Mouse (Mus musculus): ENCODE data around the gene Slfn5. TPM values are rescaled to one million over a fixed set of nuclear protein-coding genes. Genes with fewer than 3 reads are reported as not detected.
"Not testable (repeated sequence)": the region's sequence is repeated elsewhere in the genome, so short reads cannot be mapped to it uniquely, and the experiment has no call there.

The Slfn5 gene
- polyA plus RNA-seq, 1 experiment = 0.01 TPM

GRCm38 (mm10) chr11:82959613-82960012 is 8.5 kb downstream of the Slfn5 start:
- no peaks in the 10 kb centered on the region; the same call in 1 of the 2 replicates for H3K4me1 ChIP-seq (ENCODE audit: control insufficient read depth)
- TF ChIP-seq GATA1 (IDR thresholded peaks at IDR 0.05; ENCODE audit: low read length) (no peak), TAL1 (IDR thresholded peaks at IDR 0.05; ENCODE audit: low read length) (no peak)
- no peaks in the 10 kb centered on the region for H3K36me3 ChIP-seq (ENCODE audit: control insufficient read depth)
- H3K27me3 ChIP-seq (ENCODE audit: control insufficient read depth) = peaks cover 19% of the 10 kb centered on the region
- no peak overlapping the region for H3K4me3 ChIP-seq (replicated peaks)
- no peaks in the 10 kb centered on the region for H3K9me3 ChIP-seq (ENCODE audit: control insufficient read depth, low read length)

DNA sequence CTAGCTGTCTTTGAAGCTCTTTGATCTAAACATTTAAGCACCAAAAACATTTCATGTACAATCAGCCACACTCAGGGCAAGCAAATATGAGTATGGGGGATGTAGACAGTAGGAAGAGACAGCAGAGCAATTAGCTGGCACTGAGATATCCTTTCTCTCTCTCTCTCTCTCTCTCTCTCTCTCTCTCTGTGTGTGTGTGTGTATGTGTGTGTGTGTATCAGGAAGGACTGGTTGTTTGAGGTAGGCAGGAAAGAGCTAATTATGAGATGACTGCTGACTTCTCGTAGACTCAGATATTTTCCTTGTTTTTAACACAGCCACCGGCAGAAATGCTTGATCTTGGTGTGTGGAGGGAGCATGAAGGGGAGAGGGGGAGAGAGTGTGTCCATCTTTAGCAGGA is 10.6 kb downstream of the Slfn5 start:
- H3K9me3 ChIP-seq (ENCODE audit: control insufficient read depth, low read length) = no peaks in the 10 kb centered on the region
- TF ChIP-seq TAL1 (IDR thresholded peaks at IDR 0.05; ENCODE audit: low read length) = no peak
- TF ChIP-seq GATA1 (IDR thresholded peaks at IDR 0.05; ENCODE audit: low read length) = no peak
- H3K4me1 ChIP-seq (ENCODE audit: control insufficient read depth) = peaks cover 2% of the 10 kb centered on the region; the same call in 1 of the 2 replicates
- H3K27me3 ChIP-seq (ENCODE audit: control insufficient read depth) = peaks cover 6% of the 10 kb centered on the region; the same call in 1 of the 2 replicates
- no peaks in the 10 kb centered on the region for H3K36me3 ChIP-seq (ENCODE audit: control insufficient read depth)
- no peak overlapping the region for H3K4me3 ChIP-seq (replicated peaks)

GRCm38 (mm10) chr11:82962215-82962614 is 11.1 kb downstream of the Slfn5 start:
- no peaks in the 10 kb centered on the region for H3K36me3 ChIP-seq (ENCODE audit: control insufficient read depth)
- no peak for TF ChIP-seq GATA1 (IDR thresholded peaks at IDR 0.05; ENCODE audit: low read length)
- TF ChIP-seq TAL1 (IDR thresholded peaks at IDR 0.05; ENCODE audit: low read length) = no peak
- peaks cover 6% of the 10 kb centered on the region; the same call in 1 of the 2 replicates for H3K27me3 ChIP-seq (ENCODE audit: control insufficient read depth)
- H3K9me3 ChIP-seq (ENCODE audit: control insufficient read depth, low read length) = no peaks in the 10 kb centered on the region
- no peak overlapping the region for H3K4me3 ChIP-seq (replicated peaks)
- H3K4me1 ChIP-seq (ENCODE audit: control insufficient read depth) = peaks cover 2% of the 10 kb centered on the region; the same call in 1 of the 2 replicates

- peaks cover 6% of the 10 kb centered on the region for H3K4me1 ChIP-seq (ENCODE audit: control insufficient read depth)
- peaks cover 6% of the 10 kb centered on the region for H3K27me3 ChIP-seq (ENCODE audit: control insufficient read depth)
- H3K9me3 ChIP-seq (ENCODE audit: control insufficient read depth, low read length) = no peaks in the 10 kb centered on the region
- no peak overlapping the region for H3K4me3 ChIP-seq (replicated peaks)
- no peaks in the 10 kb centered on the region for H3K36me3 ChIP-seq (ENCODE audit: control insufficient read depth)
- TF ChIP-seq GATA1 (IDR thresholded peaks at IDR 0.05; ENCODE audit: low read length) = no peak
- no peak for TF ChIP-seq TAL1 (IDR thresholded peaks at IDR 0.05; ENCODE audit: low read length)
Observed at GRCm38 (mm10) chr11:82970712-82971589, 19.8 kb downstream of the Slfn5 start.

- Histone ChIP-seq H3K27me3 (ENCODE audit: control insufficient read depth) (peaks cover 6% of the 10 kb centered on the region), H3K4me1 (ENCODE audit: control insufficient read depth) (peaks cover 6% of the 10 kb centered on the region), H3K36me3 (ENCODE audit: control insufficient read depth) (no peaks in the 10 kb centered on the region), H3K9me3 (ENCODE audit: control insufficient read depth, low read length) (no peaks in the 10 kb centered on the region), H3K4me3 (replicated peaks) (no peak overlapping the region)
- no peak for TF ChIP-seq TAL1 (IDR thresholded peaks at IDR 0.05; ENCODE audit: low read length)
- no peak for TF ChIP-seq GATA1 (IDR thresholded peaks at IDR 0.05; ENCODE audit: low read length)
Observed at GRCm38 (mm10) chr11:82971590-82971974, 20.4 kb downstream of the Slfn5 start.

GRCm38 (mm10) chr11:82973916-82974315 is 22.8 kb downstream of the Slfn5 start:
- TF ChIP-seq TAL1 (IDR thresholded peaks at IDR 0.05; ENCODE audit: low read length) = no peak
- no peak for TF ChIP-seq GATA1 (IDR thresholded peaks at IDR 0.05; ENCODE audit: low read length)

DNA sequence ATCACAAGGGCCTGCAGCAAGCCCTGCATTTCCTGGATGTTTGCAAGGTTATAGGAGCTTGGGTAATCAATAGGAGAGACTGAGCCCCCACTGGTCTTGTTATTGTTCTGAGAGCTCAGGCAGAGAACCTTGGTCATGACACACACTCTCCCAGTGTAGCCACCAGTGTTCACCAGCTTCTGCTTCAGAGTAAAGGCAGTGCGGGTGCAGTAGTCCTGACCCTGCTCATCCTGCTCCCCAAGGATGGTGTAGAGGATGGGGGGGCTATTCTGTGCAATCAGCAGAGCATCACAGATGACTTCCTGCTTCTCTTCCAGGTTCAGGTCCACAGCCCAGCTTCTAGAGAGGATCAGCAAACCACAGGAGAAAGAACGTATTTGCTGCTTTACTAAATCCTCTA is 31.3 kb downstream of the Slfn5 start:
- peaks cover 80% of the 10 kb centered on the region for H3K36me3 ChIP-seq (ENCODE audit: control insufficient read depth)
- H3K9me3 ChIP-seq (ENCODE audit: control insufficient read depth, low read length); H3K4me3 ChIP-seq (replicated peaks); H3K4me1 ChIP-seq (ENCODE audit: control insufficient read depth); H3K27me3 ChIP-seq (ENCODE audit: control insufficient read depth): not testable (repeated sequence)

More at GRCm38 (mm10) chr11:82973916-82974315, 22.8 kb downstream of the Slfn5 start:
- no peak overlapping the region for H3K4me3 ChIP-seq (replicated peaks)
- peaks cover 6% of the 10 kb centered on the region for H3K27me3 ChIP-seq (ENCODE audit: control insufficient read depth)
- H3K4me1 ChIP-seq (ENCODE audit: control insufficient read depth) = peaks cover 12% of the 10 kb centered on the region
- H3K9me3 ChIP-seq (ENCODE audit: control insufficient read depth, low read length) = no peaks in the 10 kb centered on the region
- peaks cover 3% of the 10 kb centered on the region for H3K36me3 ChIP-seq (ENCODE audit: control insufficient read depth)

GRCm38 (mm10) chr11:82983193-82983592 is 32.0 kb downstream of the Slfn5 start:
- Histone ChIP-seq H3K27me3 (ENCODE audit: control insufficient read depth) (no peaks in the 10 kb centered on the region), H3K4me3 (replicated peaks) (no peak overlapping the region), H3K36me3 (ENCODE audit: control insufficient read depth) (peaks cover 86% of the 10 kb centered on the region), H3K4me1 (ENCODE audit: control insufficient read depth) (no peaks in the 10 kb centered on the region; the same call in 1 of the 2 replicates), H3K9me3 (ENCODE audit: control insufficient read depth, low read length) (peaks cover 6% of the 10 kb centered on the region; the same call in 1 of the 2 replicates)
- no peak for TF ChIP-seq GATA1 (IDR thresholded peaks at IDR 0.05; ENCODE audit: low read length)
- TF ChIP-seq TAL1 (IDR thresholded peaks at IDR 0.05; ENCODE audit: low read length) = no peak

- peaks cover 3% of the 10 kb centered on the region; the same call in 1 of the 2 replicates for H3K9me3 ChIP-seq (ENCODE audit: control insufficient read depth, low read length)
- TF ChIP-seq GATA1 (IDR thresholded peaks at IDR 0.05; ENCODE audit: low read length) = no peak
- TF ChIP-seq TAL1 (IDR thresholded peaks at IDR 0.05; ENCODE audit: low read length) = no peak
- no peak overlapping the region for H3K4me3 ChIP-seq (replicated peaks)
- H3K27me3 ChIP-seq (ENCODE audit: control insufficient read depth) = peaks cover 8% of the 10 kb centered on the region
- H3K4me1 ChIP-seq (ENCODE audit: control insufficient read depth) = peaks cover 18% of the 10 kb centered on the region
- H3K36me3 ChIP-seq (ENCODE audit: control insufficient read depth) = peaks cover 55% of the 10 kb centered on the region
Observed at GRCm38 (mm10) chr11:82987621-82988020, 36.5 kb downstream of the Slfn5 start.
